Mouse (Mus musculus) midbrain, embryonic 11.5 days (tissue): ENCODE data around the gene Furin. TPM values are rescaled to one million over a fixed set of nuclear protein-coding genes. Genes with fewer than 3 reads are reported as not detected.

Experiments
- ATAC-seq: fragments of 200-750 bp; cut with Nextera tagmentation; 2 replicates; pipeline ENCODE4 v1.8.0; 2017; ENCODE audit warnings: moderate TSS enrichment, moderate library complexity; ENCODE audit not compliant: low FRiP score
- DNase-seq: peaks from one replicate; pipeline ENCODE4 v3.0.0; 2015; ENCODE audit warnings: low spot score; ENCODE audit errors: missing footprints
- H3K27ac ChIP-seq: fragments of 300-500 bp; sonication (generic); 2 replicates; pipeline ENCODE4 v1.5.1; 2014; ENCODE audit warnings: low read depth, low read length
- H3K27me3 ChIP-seq: fragments of 300-500 bp; sonication (generic); 2 replicates; pipeline ENCODE4 v1.6.1; 2014; ENCODE audit warnings: mild to moderate bottlenecking, low read length, moderate library complexity, mixed read lengths; ENCODE audit not compliant: control insufficient read depth, insufficient read depth
- H3K36me3 ChIP-seq: fragments of 300-500 bp; sonication (generic); 2 replicates; pipeline ENCODE4 v1.6.1; 2014; ENCODE audit warnings: mild to moderate bottlenecking, low read length, moderate library complexity, mixed read lengths; ENCODE audit not compliant: control insufficient read depth, insufficient read depth
- H3K4me1 ChIP-seq: fragments of 300-500 bp; sonication (generic); 2 replicates; pipeline ENCODE4 v1.6.1; 2014; ENCODE audit warnings: low read length; ENCODE audit not compliant: control insufficient read depth, insufficient read depth
- H3K4me2 ChIP-seq: fragments of 300-500 bp; sonication (generic); 2 replicates; pipeline ENCODE4 v1.6.1; 2014; ENCODE audit warnings: mild to moderate bottlenecking, moderate library complexity
- H3K4me3 ChIP-seq: fragments of 300-500 bp; sonication (generic); 2 replicates; pipeline ENCODE4 v1.5.1; 2014; ENCODE audit warnings: low read depth, low read length
- H3K9ac ChIP-seq: fragments of 300-500 bp; sonication (generic); 2 replicates; pipeline ENCODE4 v1.6.1; 2014; ENCODE audit warnings: low read length
- H3K9me3 ChIP-seq: fragments of 300-500 bp; sonication (generic); 2 replicates; pipeline ENCODE4 v1.6.1; 2016; ENCODE audit warnings: low read length; ENCODE audit not compliant: control insufficient read depth
- WGBS: fragments of 180-500 bp; shearing (Covaris S2); extraction: QIAGEN DNeasy Blood & Tissue Kit; methylation state at CpG from one replicate; pipeline ENCODE4 v1.1.7; 2014; 5-methylcytosine and 5-hydroxymethylcytosine counted together
- polyA plus RNA-seq: library from polyadenylated mRNA; unstranded; fragments of >200 nt; fragmentation: Nextera tagmentation; extraction: Ambion mirVana; gene quantifications from 2 replicates; pipeline ENCODE4 v1.2.1, GENCODE M21; 2014

Gene Furin
- polyA plus RNA-seq, 1 experiment from 2014 or later = 2.7 TPM

DNA sequence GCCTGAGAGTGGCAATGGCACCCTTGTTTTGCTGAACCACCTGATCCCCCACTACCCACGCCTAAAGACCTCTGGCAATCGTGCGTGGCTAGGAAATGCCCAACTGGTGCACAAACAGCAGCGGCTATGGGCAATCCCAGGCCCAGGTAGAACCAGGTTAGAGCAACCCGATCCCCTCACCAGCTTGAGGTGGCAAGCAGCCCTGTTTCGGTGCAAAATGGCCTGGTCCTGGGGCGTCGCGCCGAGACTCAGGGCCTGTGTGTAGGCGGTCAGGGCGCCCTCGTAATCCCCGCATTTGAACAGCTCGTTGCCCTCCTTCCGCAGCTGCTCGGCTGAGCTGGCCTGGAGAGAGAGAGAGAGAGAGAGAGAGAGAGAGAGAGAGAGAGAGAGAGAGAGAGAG lies 65.9 kb downstream of the Furin start:
- H3K9ac ChIP-seq = peak overlapping the region; percentile 72
- peak overlapping the region; percentile 83 for H3K4me2 ChIP-seq
- 13% methylated on average over 17 of the region's 17 CpGs for WGBS
- peak; percentile 91 for DNase-seq
- no peak overlapping the region for H3K27ac ChIP-seq
- peaks cover 23% of the 10 kb centered on the region for H3K4me1 ChIP-seq
- peaks cover 10% of the 10 kb centered on the region for H3K36me3 ChIP-seq
- peak overlapping the region; percentile 69 for H3K4me3 ChIP-seq
- ATAC-seq = no peak
- H3K27me3 ChIP-seq = no peaks in the 10 kb centered on the region; the same call in 1 of the 2 replicates
- no peaks in the 10 kb centered on the region for H3K9me3 ChIP-seq

Other genes with a start within 250 kb of the Furin start
- gene Sema4b, start 218.6 kb downstream of the Furin start, polyA plus RNA-seq = 9.6 and 10.5 TPM in 2 replicates
- 49.8 and 55.0 TPM in 2 replicates for gene Cib1, start 172.6 kb downstream of the Furin start, polyA plus RNA-seq
- 3.8 and 4.5 TPM in 2 replicates for gene Gdpgp1, start 172.6 kb downstream of the Furin start, polyA plus RNA-seq
- 0.53 and 0.91 TPM in 2 replicates for gene Ttll13, start 159.1 kb downstream of the Furin start, polyA plus RNA-seq
- 53.1 and 53.2 TPM in 2 replicates for gene Ngrn, start 144.2 kb downstream of the Furin start, polyA plus RNA-seq
- 12.6 and 14.3 TPM in 2 replicates for gene Vps33b, start 135.8 kb downstream of the Furin start, polyA plus RNA-seq
- gene Prc1, start 111.0 kb downstream of the Furin start, polyA plus RNA-seq = 231 and 232 TPM in 2 replicates
- 10.1 and 10.9 TPM in 2 replicates for gene Rccd1, start 81.0 kb downstream of the Furin start, polyA plus RNA-seq
- gene Unc45a, start 64.4 kb downstream of the Furin start, polyA plus RNA-seq = 28.8 and 30.4 TPM in 2 replicates
- gene Hddc3, start 62.3 kb downstream of the Furin start, polyA plus RNA-seq = 25.6 and 26.9 TPM in 2 replicates
- 5.8 and 6.9 TPM in 2 replicates for gene Man2a2, start 34.1 kb downstream of the Furin start, polyA plus RNA-seq
- 7.3 and 7.6 TPM in 2 replicates for gene Fes, start 17.5 kb downstream of the Furin start, polyA plus RNA-seq
- gene Blm, start 129.7 kb upstream of the Furin start, polyA plus RNA-seq = 38.1 and 43.9 TPM in 2 replicates